In genomic region chr5:148372005-148372917, GRCm38 (mm10) we compare ENCODE assay signal across 16 mouse cellular contexts. TPM values are rescaled to one million over a fixed set of nuclear protein-coding genes. Genes with fewer than 3 reads are reported as not detected.
A peak's percentile ranks its signal among the peaks of the same experiment; 100 is the strongest.
DNase-seq lines count a peak whose midpoint lies in the region; ATAC-seq and TF ChIP-seq lines count a peak whose summit lies in the region.
"Had no signal": no experiment of that assay in that cellular context is flagged by ENCODE, and none has a peak within 500 bp of the region (broad histone marks: within the 10 kb centered on the region; RNA-seq: fewer than 3 reads in every experiment).

No protein-coding gene starts in this region.

- 0 out of 2 replicates have a peak, but pooled peaks cover 3% of the 10 kb centered on the region for H3K9me3 ChIP-seq in heart, postnatal 0 days (replicated peaks; ENCODE audit: control insufficient read depth, low read length)
- peaks cover 5% of the 10 kb centered on the region for H3K9me3 ChIP-seq in E14TG2a.4 (ENCODE audit: low read length)
- no peaks in the 10 kb centered on the region for H3K9me3 ChIP-seq in forebrain, embryonic 16.5 days (ENCODE audit: control insufficient read depth, low read length)

- no peak overlapping the region for H3K9ac ChIP-seq in heart, postnatal 0 days (replicated peaks; ENCODE audit: low read depth, low read length)
- no peak overlapping the region for H3K9ac ChIP-seq in forebrain, embryonic 16.5 days (replicated peaks; ENCODE audit: low read depth, low read length)
- H3K9ac ChIP-seq: embryonic facial prominence, embryonic 13.5 days had no signal

- no peak for TF ChIP-seq EP300 in heart, postnatal 0 days (IDR thresholded peaks at IDR 0.05; ENCODE audit: low read depth)

- no peaks in the 10 kb centered on the region for H3K27me3 ChIP-seq in heart, postnatal 0 days (ENCODE audit: control insufficient read depth, insufficient read depth, low read length)
- H3K27me3 ChIP-seq in E14TG2a.4 (ENCODE audit: insufficient read depth, low read length) = no peaks in the 10 kb centered on the region
- H3K27me3 ChIP-seq in forebrain, embryonic 16.5 days (replicated peaks; ENCODE audit: control insufficient read depth, insufficient read depth, low read length) = no peaks in the 10 kb centered on the region
- H3K27me3 ChIP-seq: embryonic facial prominence, embryonic 13.5 days had no signal

- peak; percentile 30 for DNase-seq in heart, postnatal 0 days (ENCODE audit: low spot score)
- no peak for DNase-seq in heart, postnatal 36 days
- peak; percentile 42 for DNase-seq in 3T3-L1 (ENCODE audit: low read depth, low spot score)
- DNase-seq in adipocyte (ENCODE audit: low spot score) = peak; percentile 30
- DNase-seq in lung, postnatal 10 days = no peak
- DNase-seq: cerebellum, adult 8-10 months; kidney, adult 2 months; layer of hippocampus, adult 9-11 months; midbrain, embryonic 14.5 days; right cerebral cortex, postnatal 25 days had no signal

- H3K4me1 ChIP-seq in heart, postnatal 0 days (ENCODE audit: control insufficient read depth, insufficient read depth) = peaks cover 5% of the 10 kb centered on the region; the same call in 1 of the 2 replicates
- peaks cover 58% of the 10 kb centered on the region for H3K4me1 ChIP-seq in E14TG2a.4 (replicated peaks; ENCODE audit: low read depth, low read length)
- H3K4me1 ChIP-seq in forebrain, embryonic 16.5 days (replicated peaks; ENCODE audit: control insufficient read depth, insufficient read depth, low read length) = no peaks in the 10 kb centered on the region
- H3K4me1 ChIP-seq: forebrain, embryonic 10.5 days had no signal

- H3K36me3 ChIP-seq in heart, postnatal 0 days (replicated peaks; ENCODE audit: control insufficient read depth, insufficient read depth, low read length) = 0 out of 2 replicates have a peak, but pooled peaks cover 5% of the 10 kb centered on the region
- peaks cover 9% of the 10 kb centered on the region; the same call in 1 of the 2 replicates for H3K36me3 ChIP-seq in E14TG2a.4 (ENCODE audit: insufficient read depth, low read length)
- H3K36me3 ChIP-seq in forebrain, embryonic 16.5 days (ENCODE audit: control insufficient read depth, insufficient read depth) = no peaks in the 10 kb centered on the region

- H3K4me2 ChIP-seq in heart, postnatal 0 days (ENCODE audit: low read depth, low read length) = no peak overlapping the region
- H3K4me2 ChIP-seq in forebrain, embryonic 16.5 days (ENCODE audit: low read length) = no peak overlapping the region
- H3K4me2 ChIP-seq: embryonic facial prominence, embryonic 13.5 days had no signal

- no peak overlapping the region for H3K27ac ChIP-seq in heart, postnatal 0 days (ENCODE audit: low read depth)
- no peak overlapping the region for H3K27ac ChIP-seq in forebrain, embryonic 16.5 days (ENCODE audit: low read length)
- H3K27ac ChIP-seq: embryonic facial prominence, embryonic 13.5 days; forebrain, embryonic 10.5 days; macrophage had no signal

- 60% methylated on average over 12 of the region's 12 CpGs for WGBS in heart, postnatal 0 days
- WGBS in forebrain, embryonic 16.5 days = 95% methylated on average over 12 of the region's 12 CpGs

- no peak for TF ChIP-seq CTCF in heart, postnatal 0 days (IDR thresholded peaks at IDR 0.05; ENCODE audit: low read depth)
- no peak for TF ChIP-seq CTCF in E14TG2a.4 (conservative IDR thresholded peaks at IDR 0.05; ENCODE audit: low read length)

- intact Hi-C loops in heart, postnatal 36 days (cut with DNase I) = no loop called here

- no peak for ATAC-seq in heart, postnatal 0 days (ENCODE audit: insufficient read depth, low read depth)
- ATAC-seq in forebrain, embryonic 16.5 days = no peak
- ATAC-seq: hindbrain, embryonic 16.5 days had no signal

- no peak overlapping the region for H3K4me3 ChIP-seq in heart, postnatal 0 days (ENCODE audit: low read depth, low read length)
- H3K4me3 ChIP-seq in E14TG2a.4 (replicated peaks; ENCODE audit: low read length) = peak overlapping the region; percentile 82
- H3K4me3 ChIP-seq in forebrain, embryonic 16.5 days (replicated peaks; ENCODE audit: low read length) = no peak overlapping the region
- H3K4me3 ChIP-seq: embryonic facial prominence, embryonic 13.5 days; forebrain, embryonic 10.5 days had no signal

RNA-seq across cellular contexts. Expression of gene Slc7a1, which starts 27.4 kb away (rescaled TPM):
- total RNA-seq in heart, postnatal 0 days (2014; rRNA removed; ENCODE audit: low replicate concordance) = 21.0 and 31.0 TPM in 2 replicates
- polyA plus RNA-seq in heart, postnatal 0 days (2015; fragmentation: Nextera tagmentation; extraction: Ambion mirVana) = 7.7 and 13.2 TPM in 2 replicates
- 10 to 100 TPM in 1 of 2 experiments, 1 to 10 TPM in 1; 9.3 to 20.3 TPM for total RNA-seq in heart, postnatal 36 days (2021)
- polyA plus RNA-seq in forebrain, embryonic 16.5 days (2015; fragmentation: Nextera tagmentation; extraction: Ambion mirVana) = 39.3 and 42.6 TPM in 2 replicates

Comparison
In these comparisons a context has a peak if more than half of its experiments do, and no peak if none do; other contexts are left out.
1. DNase-seq: peak in heart, postnatal 0 days (single experiment), 3T3-L1 (single experiment) and adipocyte (single experiment); none in heart, postnatal 36 days (0 of 2) and lung, postnatal 10 days (single experiment).